Comparison of ENCODE assay signal across 8 mouse cellular contexts in the genomic region with DNA sequence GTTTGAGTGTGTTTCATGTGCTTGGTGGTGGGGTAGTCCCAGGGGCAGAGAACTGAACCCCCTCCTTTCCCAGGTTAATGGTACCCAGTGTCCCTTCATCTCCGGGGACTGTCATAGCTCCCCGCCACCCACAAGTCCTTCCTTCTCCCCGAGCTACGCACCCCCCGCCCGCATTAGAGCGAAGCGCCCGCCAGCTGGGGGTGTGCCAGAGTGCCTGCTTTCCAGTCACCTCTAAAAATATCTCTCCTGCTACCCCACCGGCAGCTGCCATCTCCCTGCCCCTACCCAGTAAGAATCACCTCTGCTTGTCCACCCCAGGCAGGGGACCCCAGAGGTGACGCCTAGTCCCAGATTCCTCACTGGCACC. TPM values are rescaled to one million over a fixed set of nuclear protein-coding genes. Genes with fewer than 3 reads are reported as not detected.
DNase-seq lines count a peak whose midpoint lies in the region; ATAC-seq and TF ChIP-seq lines count a peak whose summit lies in the region.

No protein-coding gene starts in this region.

- H3K27ac ChIP-seq in brown adipose tissue, adult 24 weeks (replicated peaks; ENCODE audit: low read depth, low read length) = peak overlapping the region; percentile 100
- H3K27ac ChIP-seq in hindbrain, embryonic 10.5 days = peak overlapping the region; percentile 89
- no peak overlapping the region for H3K27ac ChIP-seq in stomach, postnatal 0 days (replicated peaks)

- intact Hi-C loops in left cerebral cortex, postnatal 4 days (cut with DNase I) = no loop called here

- peaks cover 14% of the 10 kb centered on the region; the same call in 1 of the 2 replicates for H3K4me1 ChIP-seq in brown adipose tissue, adult 24 weeks (ENCODE audit: control insufficient read depth, insufficient read depth, insufficient read length, low read length)
- H3K4me1 ChIP-seq in hindbrain, embryonic 10.5 days (replicated peaks) = peaks cover 32% of the 10 kb centered on the region
- peaks cover 64% of the 10 kb centered on the region for H3K4me1 ChIP-seq in megakaryocyte, embryonic 14.5 days
- no peaks in the 10 kb centered on the region; the same call in 1 of the 2 replicates for H3K4me1 ChIP-seq in stomach, postnatal 0 days (replicated peaks; ENCODE audit: control insufficient read depth, insufficient read depth)

- 1% methylated on average over 11 of the region's 11 CpGs for WGBS in hindbrain, embryonic 10.5 days
- 2% methylated on average over 11 of the region's 11 CpGs for WGBS in stomach, postnatal 0 days

- peak overlapping the region; percentile 70 for H3K9ac ChIP-seq in stomach, postnatal 0 days (ENCODE audit: low read length)

- no peaks in the 10 kb centered on the region for H3K9me3 ChIP-seq in hindbrain, embryonic 10.5 days
- no peaks in the 10 kb centered on the region for H3K9me3 ChIP-seq in megakaryocyte, embryonic 14.5 days
- H3K9me3 ChIP-seq in stomach, postnatal 0 days (ENCODE audit: control insufficient read depth, low read length) = no peaks in the 10 kb centered on the region

- peak overlapping the region; percentile 91 for H3K4me2 ChIP-seq in stomach, postnatal 0 days (replicated peaks; ENCODE audit: low read depth)

- TF ChIP-seq CTCF in stomach, postnatal 0 days (IDR thresholded peaks at IDR 0.05; ENCODE audit: low read depth) = no peak

- TF ChIP-seq EP300 in stomach, postnatal 0 days (optimal IDR thresholded peaks at IDR 0.05) = no peak

- peak overlapping the region; percentile 89 for H3K4me3 ChIP-seq in brown adipose tissue, adult 24 weeks (ENCODE audit: insufficient read depth, low read depth, low read length)
- H3K4me3 ChIP-seq in hindbrain, embryonic 10.5 days = peak overlapping the region; percentile 84
- peak overlapping the region; percentile 95 for H3K4me3 ChIP-seq in megakaryocyte, embryonic 14.5 days (replicated peaks)
- peak overlapping the region; percentile 56 for H3K4me3 ChIP-seq in stomach, postnatal 0 days (ENCODE audit: low read depth, low read length)

- peak; percentile 31 for ATAC-seq in frontal cortex, adult (ENCODE audit: low TSS enrichment)
- ATAC-seq in stomach, postnatal 0 days (ENCODE audit: low FRiP score, low TSS enrichment) = no peak; the same call in 1 of the 2 replicates

- H3K36me3 ChIP-seq in hindbrain, embryonic 10.5 days = no peaks in the 10 kb centered on the region
- peaks cover 7% of the 10 kb centered on the region for H3K36me3 ChIP-seq in megakaryocyte, embryonic 14.5 days (replicated peaks; ENCODE audit: low read length)
- H3K36me3 ChIP-seq in stomach, postnatal 0 days (ENCODE audit: control insufficient read depth, insufficient read depth, low read length) = no peaks in the 10 kb centered on the region

- peaks cover 83% of the 10 kb centered on the region for H3K27me3 ChIP-seq in hindbrain, embryonic 10.5 days (ENCODE audit: insufficient read depth, poor library complexity, severe bottlenecking)
- peaks cover 82% of the 10 kb centered on the region for H3K27me3 ChIP-seq in megakaryocyte, embryonic 14.5 days (replicated peaks)
- H3K27me3 ChIP-seq in stomach, postnatal 0 days (ENCODE audit: control insufficient read depth, insufficient read depth, low read length) = peaks cover 8% of the 10 kb centered on the region; the same call in 1 of the 2 replicates

- DNase-seq in MN1 (ENCODE audit: low spot score) = peak; percentile 28
- peak; percentile 26 for DNase-seq in hindbrain, embryonic 10.5 days (ENCODE audit: low spot score)
- DNase-seq in left cerebral cortex, postnatal 4 days = peak; percentile 54
- no peak for DNase-seq in stomach, postnatal 0 days (ENCODE audit: low spot score)
- no peak for DNase-seq in urinary bladder, adult 2 months (ENCODE audit: low spot score)

RNA-seq across cellular contexts. Expression of gene Phospho1, which starts 0.6 kb away (rescaled TPM):
- polyA plus RNA-seq in brown adipose tissue, adult 24 weeks (2012; ENCODE audit: insufficient read depth, insufficient read length, missing spikeins) = 316 and 541 TPM in 2 replicates
- polyA plus RNA-seq in hindbrain, embryonic 10.5 days (2016; fragmentation: Nextera tagmentation; extraction: Ambion mirVana) = 0.42 and 0.86 TPM in 2 replicates
- total RNA-seq in left cerebral cortex, postnatal 4 days (2021) = 1 to 10 TPM; 2.4 to 3.1 TPM
- polyA plus RNA-seq in megakaryocyte, embryonic 14.5 days (2012; ENCODE audit: insufficient read depth, low replicate concordance) = 11.0 and 11.8 TPM in 2 replicates
- polyA plus RNA-seq in stomach, postnatal 0 days (2015; fragmentation: Nextera tagmentation; extraction: Ambion mirVana) = 0.40 and 0.45 TPM in 2 replicates
- 33.2 and 40.8 TPM in 2 replicates for polyA plus RNA-seq in urinary bladder, adult 2 months (2012; rRNA removed)

RNA-seq across cellular contexts. Expression of gene Gngt2, which starts 12.2 kb away (rescaled TPM):
- 106 and 152 TPM in 2 replicates for polyA plus RNA-seq in brown adipose tissue, adult 24 weeks (2012; ENCODE audit: insufficient read depth, insufficient read length, missing spikeins)
- polyA plus RNA-seq in hindbrain, embryonic 10.5 days (2016; fragmentation: Nextera tagmentation; extraction: Ambion mirVana) = 7.9 and 8.4 TPM in 2 replicates
- total RNA-seq in left cerebral cortex, postnatal 4 days (2021) = 1 to 10 TPM in 1 of 2 experiments, under 1 TPM in 1; 0.72 to 1.8 TPM
- 10.2 and 30.7 TPM in 2 replicates for polyA plus RNA-seq in megakaryocyte, embryonic 14.5 days (2012; ENCODE audit: insufficient read depth, low replicate concordance)
- 11.1 and 12.5 TPM in 2 replicates for polyA plus RNA-seq in stomach, postnatal 0 days (2015; fragmentation: Nextera tagmentation; extraction: Ambion mirVana)
- polyA plus RNA-seq in urinary bladder, adult 2 months (2012; rRNA removed) = 21.0 and 24.5 TPM in 2 replicates

RNA-seq across cellular contexts. Expression of gene Abi3, which starts 17.4 kb away (rescaled TPM):
- polyA plus RNA-seq in brown adipose tissue, adult 24 weeks (2012; ENCODE audit: insufficient read depth, insufficient read length, missing spikeins) = 8.4 and 26.7 TPM in 2 replicates
- 3.5 and 4.4 TPM in 2 replicates for polyA plus RNA-seq in hindbrain, embryonic 10.5 days (2016; fragmentation: Nextera tagmentation; extraction: Ambion mirVana)
- 1 to 10 TPM; 1.5 to 1.9 TPM for total RNA-seq in left cerebral cortex, postnatal 4 days (2021)
- 67.9 and 94.9 TPM in 2 replicates for polyA plus RNA-seq in megakaryocyte, embryonic 14.5 days (2012; ENCODE audit: insufficient read depth, low replicate concordance)
- 3.6 and 4.2 TPM in 2 replicates for polyA plus RNA-seq in stomach, postnatal 0 days (2015; fragmentation: Nextera tagmentation; extraction: Ambion mirVana)
- polyA plus RNA-seq in urinary bladder, adult 2 months (2012; rRNA removed) = 8.1 and 10.1 TPM in 2 replicates

Comparison
In these comparisons a context has a peak if more than half of its experiments do, and no peak if none do; other contexts are left out.
1. DNase-seq: peak in MN1 (single experiment), hindbrain, embryonic 10.5 days (single experiment) and left cerebral cortex, postnatal 4 days (single experiment); none in stomach, postnatal 0 days (single experiment) and urinary bladder, adult 2 months (single experiment).
2. Peak in every context shown above with its lines, with median percentiles within 50 percentile points of each other: H3K4me3 ChIP-seq.